Comparison of ENCODE assay signal across 24 mouse cellular contexts in genomic region chr11:50205434-50205833, GRCm38 (mm10). TPM values are rescaled to one million over a fixed set of nuclear protein-coding genes. Genes with fewer than 3 reads are reported as not detected.
A peak's percentile ranks its signal among the peaks of the same experiment; 100 is the strongest.
DNase-seq lines count a peak whose midpoint lies in the region; TF ChIP-seq lines count a peak whose summit lies in the region.
"Had no signal": no experiment of that assay in that cellular context is flagged by ENCODE, and none has a peak within 500 bp of the region (broad histone marks: within the 10 kb centered on the region; RNA-seq: fewer than 3 reads in every experiment).

No protein-coding gene starts in this region.

- 25% methylated on average over 3 of the region's 3 CpGs for WGBS in liver, adult 2 months

- no peak overlapping the region for H3K4me3 ChIP-seq in gastrocnemius, adult 2 months
- no peak overlapping the region for H3K4me3 ChIP-seq in liver, adult 2 months (ENCODE audit: insufficient read depth, low read depth, low read length)
- H3K4me3 ChIP-seq: embryonic facial prominence, embryonic 12.5 days; heart, embryonic 10.5 days; heart, embryonic 15.5 days; liver, embryonic 12.5 days; midbrain, embryonic 12.5 days; neural tube, embryonic 13.5 days had no signal

- H3K9ac ChIP-seq in liver, adult 2 months (ENCODE audit: low read depth, low read length): no peak overlapping the region
- H3K9ac ChIP-seq: embryonic facial prominence, embryonic 12.5 days; heart, embryonic 15.5 days; liver, embryonic 12.5 days; midbrain, embryonic 12.5 days; neural tube, embryonic 13.5 days had no signal

- DNase-seq in adrenal gland, adult 2 months: peak; percentile 42
- no peak for DNase-seq in adrenal gland, adult 18-20 months (ENCODE audit: low spot score in 2 of 2)
- peak; percentile 55 for DNase-seq in gastrocnemius, adult 2 months
- DNase-seq in gastrocnemius, postnatal 36 days: no peak
- peak; percentile 89 for DNase-seq in liver, adult 2 months (ENCODE audit: extremely low read depth, low read depth, low spot score)
- no peak for DNase-seq in liver
- DNase-seq in left cerebral cortex, postnatal 14 days (ENCODE audit: low spot score in 2 of 2): no peak
- DNase-seq in layer of hippocampus, postnatal 10 days (ENCODE audit: low spot score in 2 of 2): no peak
- DNase-seq: adrenal gland, adult 8-10 months; cerebellum, adult 2 months; cerebellum, postnatal 36 days; kidney, postnatal 25 days; layer of hippocampus, postnatal 36 days; lung, adult 18-20 months; lung, postnatal 4 days; thymus, adult 2 months; thymus, postnatal 36 days had no signal

- peaks cover 14% of the 10 kb centered on the region; the same call in 1 of the 2 replicates for H3K79me2 ChIP-seq in liver, adult 2 months (ENCODE audit: control insufficient read depth, insufficient read depth, low read length)

- peaks cover 64% of the 10 kb centered on the region for H3K4me1 ChIP-seq in liver, adult 2 months (ENCODE audit: control insufficient read depth, insufficient read depth, low read length)

- H3K27ac ChIP-seq in gastrocnemius, adult 2 months: peak overlapping the region; percentile 41
- peak overlapping the region; percentile 75 for H3K27ac ChIP-seq in liver, adult 2 months (replicated peaks; ENCODE audit: insufficient read depth, low read depth, low read length)
- H3K27ac ChIP-seq: embryonic facial prominence, embryonic 12.5 days; heart, embryonic 10.5 days; heart, embryonic 15.5 days; liver, embryonic 12.5 days; midbrain, embryonic 12.5 days; neural tube, embryonic 13.5 days had no signal

- no peak for TF ChIP-seq POLR2A in liver, adult 2 months (IDR thresholded peaks at IDR 0.05; ENCODE audit: extremely low read depth, insufficient read depth, low read length)

- intact Hi-C loops in gastrocnemius, adult 2 months (cut with DNase I): no loop called here
- intact Hi-C loops in gastrocnemius, postnatal 36 days (cut with DNase I): no loop called here
- intact Hi-C loops in left cerebral cortex, postnatal 14 days (cut with DNase I): no loop called here

- no peak for TF ChIP-seq CTCF in gastrocnemius, adult 2 months (IDR thresholded peaks at IDR 0.05)
- TF ChIP-seq CTCF in liver, adult 2 months (IDR thresholded peaks at IDR 0.05; ENCODE audit: low read depth, low read length): no peak

- no peaks in the 10 kb centered on the region for H3K27me3 ChIP-seq in liver, adult 2 months (ENCODE audit: control insufficient read depth, insufficient read depth, low read length)
- H3K27me3 ChIP-seq: embryonic facial prominence, embryonic 12.5 days; heart, embryonic 15.5 days; liver, embryonic 12.5 days; megakaryocyte, embryonic 14.5 days; midbrain, embryonic 12.5 days; neural tube, embryonic 13.5 days had no signal

- H3K36me3 ChIP-seq in liver, adult 2 months (ENCODE audit: control insufficient read depth, insufficient read depth, low read length): peaks cover 65% of the 10 kb centered on the region

RNA-seq across cellular contexts. Expression of gene Sqstm1, which starts 5.2 kb away (rescaled TPM):
- 1,000 to 10,000 TPM in 1 of 2 experiments, 100 to 1,000 TPM in 1; 696 to 1,341 TPM for total RNA-seq in adrenal gland, adult 2 months (2021)
- 517 and 655 TPM in 2 replicates for polyA plus RNA-seq in adrenal gland, adult 2 months (2012; rRNA removed)
- 100 to 1,000 TPM; 715 to 956 TPM for total RNA-seq in adrenal gland, adult 18-20 months (2021)
- 100 to 1,000 TPM; 376 to 655 TPM for total RNA-seq in gastrocnemius, adult 2 months (2021)
- 100 to 1,000 TPM; 421 to 471 TPM for total RNA-seq in gastrocnemius, postnatal 36 days (2021)
- 252 and 333 TPM in 2 replicates for total RNA-seq in liver, adult 2 months (2014; rRNA removed)
- polyA plus RNA-seq in liver, adult 2 months (2012; rRNA removed): 254 and 299 TPM in 2 replicates
- 100 to 1,000 TPM; 394 to 430 TPM for total RNA-seq in left cerebral cortex, postnatal 14 days (2021)
- total RNA-seq in layer of hippocampus, postnatal 10 days (2021): 100 to 1,000 TPM; 302 to 324 TPM

RNA-seq across cellular contexts. Expression of gene Mgat4b, which starts 5.3 kb away (rescaled TPM):
- total RNA-seq in adrenal gland, adult 2 months (2021): 100 to 1,000 TPM; 119 to 128 TPM
- polyA plus RNA-seq in adrenal gland, adult 2 months (2012; rRNA removed): 347 and 361 TPM in 2 replicates
- 100 to 1,000 TPM in 1 of 2 experiments, 10 to 100 TPM in 1; 89.3 to 110 TPM for total RNA-seq in adrenal gland, adult 18-20 months (2021)
- 10 to 100 TPM; 33.9 to 40.7 TPM for total RNA-seq in gastrocnemius, adult 2 months (2021)
- total RNA-seq in gastrocnemius, postnatal 36 days (2021): 10 to 100 TPM; 35.7 to 35.8 TPM
- total RNA-seq in liver, adult 2 months (2014; rRNA removed): 9.8 and 16.5 TPM in 2 replicates
- polyA plus RNA-seq in liver, adult 2 months (2012; rRNA removed): 26.3 and 28.8 TPM in 2 replicates
- total RNA-seq in left cerebral cortex, postnatal 14 days (2021): 100 to 1,000 TPM in 1 of 2 experiments, 10 to 100 TPM in 1; 97.3 to 100 TPM
- 100 to 1,000 TPM; 201 to 243 TPM for total RNA-seq in layer of hippocampus, postnatal 10 days (2021)

RNA-seq across cellular contexts. Expression of gene Mrnip, which starts 31.2 kb away (rescaled TPM):
- 10 to 100 TPM in 1 of 2 experiments, 1 to 10 TPM in 1; 4.9 to 11.5 TPM for total RNA-seq in adrenal gland, adult 2 months (2021)
- 6.6 and 8.7 TPM in 2 replicates for polyA plus RNA-seq in adrenal gland, adult 2 months (2012; rRNA removed)
- total RNA-seq in adrenal gland, adult 18-20 months (2021): 1 to 10 TPM; 4.4 to 5.3 TPM
- 1 to 10 TPM; 2.4 to 3.1 TPM for total RNA-seq in gastrocnemius, adult 2 months (2021)
- total RNA-seq in gastrocnemius, postnatal 36 days (2021): 1 to 10 TPM; 2.4 to 2.6 TPM
- total RNA-seq in liver, adult 2 months (2014; rRNA removed): 8.5 and 9.3 TPM in 2 replicates
- polyA plus RNA-seq in liver, adult 2 months (2012; rRNA removed): 9.3 and 9.9 TPM in 2 replicates
- total RNA-seq in left cerebral cortex, postnatal 14 days (2021): 10 to 100 TPM; 15.1 to 18.1 TPM
- 10 to 100 TPM; 20.5 to 21.3 TPM for total RNA-seq in layer of hippocampus, postnatal 10 days (2021)

RNA-seq across cellular contexts. Expression of gene Ltc4s, which starts 33.0 kb away (rescaled TPM):
- 10 to 100 TPM; 17.0 to 21.6 TPM for total RNA-seq in adrenal gland, adult 2 months (2021)
- polyA plus RNA-seq in adrenal gland, adult 2 months (2012; rRNA removed): 83.6 and 186 TPM in 2 replicates
- total RNA-seq in adrenal gland, adult 18-20 months (2021): 10 to 100 TPM; 15.2 to 46.9 TPM
- total RNA-seq in gastrocnemius, adult 2 months (2021): 1 to 10 TPM; 2.1 to 3.2 TPM
- 1 to 10 TPM; 1.4 to 1.9 TPM for total RNA-seq in gastrocnemius, postnatal 36 days (2021)
- total RNA-seq in liver, adult 2 months (2014; rRNA removed): 0.27 and 0.28 TPM in 2 replicates
- 2.1 and 3.2 TPM in 2 replicates for polyA plus RNA-seq in liver, adult 2 months (2012; rRNA removed)
- 10 to 100 TPM; 11.4 to 11.6 TPM for total RNA-seq in left cerebral cortex, postnatal 14 days (2021)
- 10 to 100 TPM in 1 of 2 experiments, 1 to 10 TPM in 1; 9.9 to 15.5 TPM for total RNA-seq in layer of hippocampus, postnatal 10 days (2021)

Comparison
In these comparisons a context has a peak if more than half of its experiments do, and no peak if none do; other contexts are left out.
1. DNase-seq: peak in adrenal gland, adult 2 months (single experiment), gastrocnemius, adult 2 months (single experiment) and liver, adult 2 months (single experiment); none in adrenal gland, adult 18-20 months (0 of 2), gastrocnemius, postnatal 36 days (0 of 2), liver (single experiment), left cerebral cortex, postnatal 14 days (0 of 2) and layer of hippocampus, postnatal 10 days (0 of 2).